Mouse (Mus musculus) inflammation-experienced regulatory T-cells, adult 16 weeks (primary cell): ENCODE measurements around the gene Ip6k1. TPM values are rescaled to one million over a fixed set of nuclear protein-coding genes. Genes with fewer than 3 reads are reported as not detected.

Experiments
- polyA plus RNA-seq: library from polyadenylated mRNA; unstranded; fragments of 100-300 nt; shearing (Covaris generic); gene quantifications from one replicate; pipeline ENCODE4 v1.2.1, GENCODE M21; 2017

The Ip6k1 gene
- 91.0 TPM for polyA plus RNA-seq

DNA sequence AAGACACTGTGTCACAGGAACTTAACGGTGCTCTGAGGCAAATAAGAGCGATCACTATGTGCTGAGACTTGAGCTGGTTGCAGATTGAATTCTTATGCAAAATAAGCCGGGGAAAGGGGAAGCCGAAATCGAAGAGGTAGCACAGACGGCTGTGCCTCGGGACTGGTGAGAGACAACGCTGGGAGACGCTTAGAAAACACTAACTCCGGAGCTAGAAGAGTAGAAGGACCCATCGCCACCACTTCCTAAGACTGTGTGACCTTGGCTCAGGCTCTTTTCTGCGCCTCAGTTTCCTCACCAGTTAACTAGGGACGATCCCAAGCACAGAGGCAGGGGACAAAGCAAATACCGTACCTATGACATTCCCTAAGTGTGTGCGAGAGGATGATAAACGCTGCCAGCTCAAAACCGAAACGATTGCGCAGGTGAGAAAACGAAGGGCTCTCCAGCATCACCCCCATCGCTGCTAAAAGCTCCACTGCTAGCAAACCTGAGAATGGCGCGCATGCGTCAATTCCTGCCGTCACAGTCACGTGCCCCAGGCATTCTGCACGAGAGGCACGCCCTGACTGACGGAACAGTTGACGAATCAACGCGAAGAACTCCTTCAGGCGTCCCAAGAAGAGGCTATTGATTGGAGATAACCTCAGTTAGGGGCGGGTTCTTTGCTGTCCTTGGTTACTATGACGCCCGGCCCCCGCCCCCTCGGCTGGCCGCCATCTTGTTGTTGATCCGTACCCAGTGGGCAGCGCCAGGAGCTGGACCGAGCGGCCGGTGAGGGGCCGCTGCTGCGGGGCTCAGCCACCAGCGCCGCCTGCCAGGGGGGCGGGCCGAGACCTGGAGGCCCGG is at the start of gene Ip6k1:
TSS of gene Ip6k1 (plus strand) at position 580 of the 849 bp plus-strand sequence.

DNA sequence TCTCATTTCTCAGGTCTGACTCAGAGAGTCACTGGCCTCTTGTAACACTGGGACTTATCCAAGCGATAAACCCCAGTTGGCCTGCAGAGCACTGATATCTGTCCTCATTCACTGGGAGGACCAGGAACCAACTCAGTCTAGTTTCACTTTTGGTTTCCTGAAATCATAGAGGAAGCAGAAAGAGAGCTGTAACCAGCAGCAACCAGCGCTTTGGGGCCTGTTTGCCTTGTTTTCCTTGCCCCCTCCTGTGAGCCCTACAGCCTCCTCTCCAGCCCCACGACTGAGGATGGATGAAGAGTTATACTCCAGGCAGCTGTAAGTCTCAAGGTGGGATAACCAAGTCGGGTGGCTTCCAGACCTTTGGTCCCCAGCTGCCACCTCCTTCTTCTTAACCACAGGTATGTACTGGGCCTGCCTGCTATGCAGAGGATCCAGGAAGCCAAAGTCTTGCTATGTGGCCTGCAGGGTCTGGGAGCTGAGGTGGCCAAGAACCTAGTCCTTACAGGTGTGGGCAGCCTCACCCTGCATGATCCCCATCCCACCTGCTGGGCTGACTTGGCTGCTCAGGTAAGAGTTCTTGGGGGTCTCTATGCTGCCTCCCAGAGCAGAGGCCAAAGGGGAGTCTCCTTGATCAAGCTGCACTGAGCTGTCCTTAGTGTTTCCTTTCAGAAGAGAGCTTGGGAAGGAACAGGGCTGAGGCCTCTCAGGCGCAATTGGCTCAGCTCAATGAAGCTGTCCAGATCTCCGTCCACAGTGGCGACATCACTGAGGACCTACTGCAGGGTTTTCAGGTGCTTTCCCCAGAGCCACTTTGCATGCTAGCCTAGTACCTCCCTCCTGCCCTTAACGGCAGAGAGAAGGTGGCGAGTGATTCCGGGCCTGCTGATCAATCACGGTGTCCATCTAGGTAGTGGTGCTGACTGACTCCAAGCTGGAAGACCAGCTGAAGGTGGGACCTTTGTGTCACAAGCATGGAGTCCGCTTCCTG is 26.6 kb upstream of the Ip6k1 start, which contains the start of gene Uba7:
TSS of gene Uba7 (plus strand) at position 107 of the 988 bp plus-strand sequence.

DNA sequence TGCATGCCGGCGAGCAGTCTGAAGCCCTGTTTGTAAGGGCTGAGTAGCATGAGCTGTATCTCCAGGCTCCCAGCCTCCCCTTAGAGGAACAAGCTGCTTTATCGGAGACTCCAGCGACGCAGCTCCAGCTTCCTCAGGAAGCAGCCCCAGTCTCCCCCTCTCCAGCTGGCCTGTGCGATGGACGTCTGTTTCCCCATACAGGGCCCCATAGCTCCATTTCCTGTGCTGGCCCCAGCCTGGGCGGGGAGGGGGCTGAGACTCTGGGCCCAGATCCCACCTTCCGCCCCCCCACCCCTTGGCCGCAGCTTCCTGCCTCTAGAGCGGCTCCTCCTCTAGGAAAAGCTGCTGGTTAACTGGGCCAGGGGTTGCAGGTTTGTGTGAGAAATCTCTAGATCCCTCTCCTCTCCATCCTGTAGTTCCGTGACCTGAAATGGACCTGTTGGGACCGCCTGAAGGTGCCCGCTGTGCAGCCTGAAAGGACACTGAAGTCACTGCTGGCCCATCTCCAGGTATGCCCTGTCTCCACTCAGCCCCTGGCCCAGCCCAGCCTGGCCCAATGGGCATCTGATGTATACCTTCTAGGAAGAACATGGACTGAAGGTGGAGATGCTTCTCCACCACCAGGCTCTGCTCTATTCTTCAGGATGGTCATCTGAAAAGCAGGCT is 19.5 kb upstream of the Ip6k1 start, which contains the start of gene Gm20661:
TSS of gene Gm20661 (plus strand) at position 378 of the 666 bp plus-strand sequence.

DNA sequence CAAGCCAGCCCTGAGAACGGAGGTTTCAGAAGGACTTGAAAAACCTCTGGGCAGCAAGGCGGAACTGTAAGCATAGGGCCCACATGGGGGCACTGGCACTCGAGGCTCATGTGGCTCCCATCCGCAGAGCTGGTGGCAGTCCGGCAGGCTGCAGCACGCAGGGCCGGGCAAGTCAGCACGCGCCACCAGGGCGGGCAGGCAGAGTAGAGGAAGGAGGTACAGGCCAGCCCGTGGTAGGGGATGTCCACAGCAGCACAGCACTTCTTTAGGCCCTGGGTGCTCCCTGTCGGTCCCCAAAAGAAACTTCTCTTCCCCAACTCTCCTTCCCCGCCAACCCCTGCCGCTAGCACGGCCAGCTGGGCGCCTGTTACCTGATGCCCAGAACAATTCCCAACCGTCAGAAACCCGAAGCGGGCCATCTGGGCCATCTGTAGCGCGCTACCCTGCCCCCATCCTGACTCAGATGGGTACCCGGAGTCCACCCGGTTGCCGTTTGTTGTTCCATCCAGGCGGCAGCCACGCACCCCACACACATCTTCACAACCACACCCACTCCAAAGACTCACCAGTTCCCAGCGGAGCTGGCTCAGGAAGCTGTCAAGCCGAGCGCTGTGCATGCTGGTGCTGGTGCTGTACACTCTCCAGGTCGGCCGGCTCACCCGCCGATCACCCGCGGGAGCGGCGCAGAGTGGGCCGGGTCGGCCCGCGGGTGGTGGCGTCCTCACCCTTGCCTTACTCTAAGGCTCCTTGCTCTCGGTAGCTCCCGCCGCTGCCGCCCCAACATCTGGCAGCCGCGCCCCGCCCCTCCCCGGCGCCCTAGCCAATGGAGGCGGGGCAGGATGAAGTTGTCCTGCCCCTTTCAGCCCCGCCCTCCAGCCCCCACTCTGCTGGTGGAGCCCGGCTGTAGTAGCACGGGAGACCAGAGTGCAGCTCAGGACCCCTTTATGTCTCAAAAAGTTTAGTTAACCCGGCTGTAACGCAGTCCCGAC is 16.9 kb upstream of the Ip6k1 start, which contains the start of gene Inka1:
TSS of gene Inka1 (minus strand) at position 749 of the 989 bp plus-strand sequence.

DNA sequence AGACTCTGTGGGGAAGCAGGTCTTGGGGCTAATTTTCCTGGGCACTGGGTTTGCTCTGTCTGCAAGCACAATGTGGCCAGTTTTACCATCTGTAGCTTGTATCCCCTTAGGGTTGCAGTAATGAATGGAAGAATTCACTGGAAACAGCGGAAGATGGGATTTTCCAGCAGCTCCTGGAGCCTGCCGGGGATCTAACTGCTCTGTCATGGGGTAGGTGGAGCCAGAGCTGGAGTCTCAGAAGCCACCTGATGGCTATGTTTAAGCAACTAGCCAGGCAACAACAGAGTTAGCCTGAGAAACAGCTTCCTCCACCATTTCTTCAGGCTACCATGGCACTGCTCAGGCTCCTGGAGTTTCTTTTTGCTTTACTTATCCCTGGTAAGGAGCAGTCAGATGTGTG is 10.1 kb upstream of the Ip6k1 start, which contains the start of gene Cdhr4:
TSS of gene Cdhr4 (plus strand) at position 301 of the 400 bp plus-strand sequence.

DNA sequence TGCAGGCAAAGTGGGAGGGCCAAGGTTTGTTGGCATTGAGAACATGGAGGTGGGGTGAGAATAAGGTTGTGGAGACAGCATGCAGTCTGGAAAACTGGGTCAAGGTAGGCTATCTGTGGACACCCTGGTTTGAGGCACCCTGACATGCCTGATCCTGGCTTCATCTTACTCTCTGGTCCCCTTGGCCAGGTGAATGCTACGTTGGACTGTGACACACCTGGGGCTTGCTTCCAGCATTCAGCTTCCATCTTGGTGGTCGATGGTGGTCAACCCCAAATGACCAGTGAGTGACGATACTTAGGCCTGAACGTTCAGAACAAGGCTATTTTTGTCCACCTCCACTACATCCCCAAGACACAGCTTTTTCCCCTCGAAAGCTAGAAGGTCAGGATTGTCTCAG is 6.3 kb upstream of the Ip6k1 start, which contains the start of gene Gm20662:
TSS of gene Gm20662 (plus strand) at position 301 of the 400 bp plus-strand sequence.

DNA sequence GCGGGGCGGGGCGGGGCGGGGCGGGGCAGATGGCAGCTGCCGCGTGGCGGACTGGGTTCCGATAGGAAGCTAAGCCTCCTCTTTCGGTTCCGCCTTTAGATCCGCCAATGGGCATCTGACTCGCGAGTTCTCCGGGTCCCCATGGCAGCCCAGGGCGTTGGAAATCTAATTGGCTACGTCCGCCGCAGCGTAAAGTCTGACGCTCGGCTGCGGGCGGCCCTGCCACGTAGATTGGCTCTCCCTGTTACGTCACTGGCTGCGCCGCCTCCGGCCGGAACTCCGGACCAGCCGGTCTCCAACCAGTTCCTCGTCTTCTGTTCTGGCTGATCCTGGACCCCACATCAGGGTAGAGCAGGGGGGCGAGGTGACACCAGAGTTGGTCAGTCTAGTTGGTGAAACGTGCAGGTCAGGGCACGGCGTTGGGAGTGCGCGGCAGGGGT is 46.7 kb downstream of the Ip6k1 start, which contains the start of gene Gmppb:
TSS of gene Gmppb (plus strand) at position 227 of the 440 bp plus-strand sequence.

DNA sequence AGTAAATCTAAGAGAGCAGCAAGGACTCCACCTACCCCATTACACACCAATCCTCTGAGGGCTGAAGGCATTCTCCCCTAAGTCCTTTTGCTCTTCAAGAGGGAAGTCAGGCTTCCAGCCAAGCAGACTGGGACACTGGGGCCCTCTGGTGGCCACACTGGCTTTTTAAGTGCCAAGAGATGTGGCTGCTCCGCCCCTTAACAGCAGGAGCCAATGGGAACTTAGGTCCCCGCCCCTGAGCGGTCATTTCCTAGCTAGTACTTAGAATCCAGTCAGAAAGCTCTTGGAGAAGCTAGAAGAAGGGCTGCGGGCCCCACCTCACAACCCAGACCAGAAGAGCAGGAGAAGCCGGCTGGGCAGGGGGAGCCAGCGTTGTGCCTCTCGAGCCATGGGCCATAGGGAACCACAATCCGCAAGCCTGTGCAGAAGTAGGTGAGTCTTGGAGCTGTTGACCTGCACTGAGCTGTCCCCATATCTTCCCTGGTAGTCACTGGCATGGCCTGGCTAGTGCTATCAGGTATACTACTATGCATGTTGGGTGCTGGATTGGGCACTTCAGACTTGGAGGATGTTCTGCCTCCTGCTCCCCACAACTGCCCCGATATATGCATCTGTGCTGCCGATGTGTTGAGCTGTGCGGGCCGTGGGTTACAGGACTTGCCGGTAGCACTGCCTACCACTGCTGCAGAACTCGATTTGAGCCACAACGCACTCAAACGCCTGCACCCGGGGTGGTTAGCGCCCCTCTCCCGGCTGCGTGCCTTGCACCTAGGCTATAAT is 50.8 kb downstream of the Ip6k1 start, which contains the start of gene Amigo3:
TSS of gene Amigo3 (plus strand) at position 275 of the 780 bp plus-strand sequence.

DNA sequence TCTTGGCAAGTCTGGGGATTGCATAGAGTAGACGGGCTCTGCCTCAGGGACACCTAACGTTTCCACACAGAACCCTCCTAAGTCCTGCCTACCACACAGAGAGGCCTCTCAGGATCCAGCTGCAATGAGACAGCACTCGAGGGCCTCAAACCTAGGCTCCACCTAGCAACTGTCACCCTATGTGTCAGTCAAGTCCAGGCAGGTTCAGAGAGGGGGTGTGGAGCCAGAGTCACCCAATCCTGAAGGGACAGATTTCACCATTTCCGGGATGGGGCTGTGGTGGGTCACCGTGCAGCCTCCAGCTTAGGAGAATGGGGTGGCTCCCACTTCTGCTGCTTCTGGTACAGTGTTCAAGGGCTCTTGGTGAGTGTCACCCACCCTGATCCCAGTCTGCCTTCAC is 77.9 kb downstream of the Ip6k1 start, which contains the start of gene Mst1:
TSS of gene Mst1 (plus strand) at position 269 of the 400 bp plus-strand sequence.

DNA sequence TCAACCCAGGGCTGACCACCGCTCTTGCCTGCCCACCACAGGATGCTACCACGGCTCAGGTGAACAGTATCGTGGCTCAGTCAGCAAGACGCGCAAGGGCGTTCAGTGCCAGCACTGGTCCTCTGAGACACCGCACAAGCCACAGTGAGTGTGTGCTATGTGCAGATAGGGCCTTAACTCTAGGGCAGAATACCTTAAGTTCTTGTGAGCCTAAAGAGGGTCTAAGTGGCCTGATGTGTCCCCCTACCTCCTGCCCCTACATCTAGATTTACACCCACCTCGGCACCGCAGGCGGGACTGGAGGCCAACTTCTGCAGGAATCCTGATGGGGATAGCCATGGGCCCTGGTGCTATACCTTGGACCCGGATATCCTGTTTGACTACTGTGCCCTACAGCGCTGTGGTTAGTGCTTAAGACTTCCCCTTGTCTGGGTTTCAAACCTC is 80.7 kb downstream of the Ip6k1 start, which contains the start of gene Rnf123:
TSS of gene Rnf123 (minus strand) at position 359 of the 444 bp plus-strand sequence.

DNA sequence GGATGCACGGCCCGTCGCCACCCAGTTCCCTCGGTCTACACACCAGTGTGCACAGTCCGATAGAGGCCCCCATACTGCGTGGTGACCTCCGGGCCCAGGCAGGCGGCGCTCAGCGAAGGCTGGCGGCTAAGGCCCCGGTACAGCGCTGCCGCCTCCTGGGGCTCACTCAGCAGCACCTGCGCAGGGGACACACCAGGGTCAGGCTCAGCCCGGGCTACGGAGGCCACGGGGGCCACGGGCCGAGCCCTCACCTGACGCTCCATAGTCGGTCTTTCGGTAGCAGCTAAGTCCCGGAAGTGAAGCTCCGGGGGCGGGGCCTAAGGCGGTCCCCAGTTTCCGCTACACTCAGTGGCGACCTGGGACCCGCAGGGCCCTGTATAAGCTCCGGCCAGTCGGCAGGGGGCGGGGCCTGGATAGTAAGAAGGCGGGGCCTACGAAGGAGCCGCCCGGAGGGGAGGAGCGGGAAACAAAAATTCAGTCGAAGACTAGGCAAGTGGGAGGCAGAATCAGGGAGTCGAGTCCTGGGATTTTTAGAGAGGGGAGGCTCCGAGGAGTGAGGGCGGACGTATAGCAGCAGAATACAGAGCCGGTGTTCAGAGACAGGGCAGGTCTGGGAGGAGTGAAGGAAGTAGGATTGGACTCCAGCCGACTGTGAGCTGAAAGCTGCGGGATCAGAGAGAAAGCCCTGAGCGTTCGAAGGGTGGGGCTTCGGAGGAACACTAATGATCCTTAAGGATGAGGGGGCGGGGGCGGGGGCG is 92.1 kb downstream of the Ip6k1 start, which contains the start of gene Apeh:
TSS of gene Apeh (minus strand) at position 423 of the 758 bp plus-strand sequence.

Other genes starting within 250 kb of the Ip6k1 start
- 360 TPM for gene Rbm5, start 231.5 kb upstream of the Ip6k1 start, polyA plus RNA-seq
- gene Rbm6, start 129.3 kb upstream of the Ip6k1 start, polyA plus RNA-seq = 137 TPM
- gene Mon1a, start 114.3 kb upstream of the Ip6k1 start, polyA plus RNA-seq = 28.1 TPM
- not detected for gene Mst1r, start 95.6 kb upstream of the Ip6k1 start, polyA plus RNA-seq
- gene Actl11, start 74.0 kb upstream of the Ip6k1 start, polyA plus RNA-seq = not detected
- gene Camkv, start 66.8 kb upstream of the Ip6k1 start, polyA plus RNA-seq = not detected
- gene Traip, start 52.4 kb upstream of the Ip6k1 start, polyA plus RNA-seq = 8.0 TPM
- 356 TPM for gene Uba7, start 27.0 kb upstream of the Ip6k1 start, polyA plus RNA-seq
- not detected for gene Gm20661, start 19.4 kb upstream of the Ip6k1 start, polyA plus RNA-seq
- 2.0 TPM for gene Inka1, start 16.6 kb upstream of the Ip6k1 start, polyA plus RNA-seq
- gene Cdhr4, start 10.0 kb upstream of the Ip6k1 start, polyA plus RNA-seq = not detected
- gene Gm20662, start 6.2 kb upstream of the Ip6k1 start, polyA plus RNA-seq = 0.93 TPM
- 37.8 TPM for gene Gmppb, start 46.7 kb downstream of the Ip6k1 start, polyA plus RNA-seq
- gene Amigo3, start 50.7 kb downstream of the Ip6k1 start, polyA plus RNA-seq = 4.7 TPM
- 3.8 TPM for gene Mst1, start 77.9 kb downstream of the Ip6k1 start, polyA plus RNA-seq
- gene Rnf123, start 80.8 kb downstream of the Ip6k1 start, polyA plus RNA-seq = 207 TPM
- gene Apeh, start 92.1 kb downstream of the Ip6k1 start, polyA plus RNA-seq = 139 TPM
- gene Bsn, start 187.9 kb downstream of the Ip6k1 start, polyA plus RNA-seq = 0.63 TPM